Mouse (Mus musculus): Measurements from ENCODE around the gene Thsd7b. TPM values are rescaled to one million over a fixed set of nuclear protein-coding genes. Genes with fewer than 3 reads are reported as not detected.

Thsd7b gene
- total RNA-seq (2021) = 10 to 100 TPM; 23.5 to 27.3 TPM
- long read RNA-seq, experiment 1, full-length matches to known transcripts = 3 of 9 reads
- long read RNA-seq, experiment 1, partial matches to known transcripts = 2 of 9 reads
- long read RNA-seq, experiment 1, other reads (novel, unspliced or antisense) = 4 of 9 reads
- long read RNA-seq, experiment 2, full-length matches to known transcripts = 2 of 10 reads
- long read RNA-seq, experiment 2, partial matches to known transcripts = 2 of 10 reads
- long read RNA-seq, experiment 2, other reads (novel, unspliced or antisense) = 6 of 10 reads

DNA sequence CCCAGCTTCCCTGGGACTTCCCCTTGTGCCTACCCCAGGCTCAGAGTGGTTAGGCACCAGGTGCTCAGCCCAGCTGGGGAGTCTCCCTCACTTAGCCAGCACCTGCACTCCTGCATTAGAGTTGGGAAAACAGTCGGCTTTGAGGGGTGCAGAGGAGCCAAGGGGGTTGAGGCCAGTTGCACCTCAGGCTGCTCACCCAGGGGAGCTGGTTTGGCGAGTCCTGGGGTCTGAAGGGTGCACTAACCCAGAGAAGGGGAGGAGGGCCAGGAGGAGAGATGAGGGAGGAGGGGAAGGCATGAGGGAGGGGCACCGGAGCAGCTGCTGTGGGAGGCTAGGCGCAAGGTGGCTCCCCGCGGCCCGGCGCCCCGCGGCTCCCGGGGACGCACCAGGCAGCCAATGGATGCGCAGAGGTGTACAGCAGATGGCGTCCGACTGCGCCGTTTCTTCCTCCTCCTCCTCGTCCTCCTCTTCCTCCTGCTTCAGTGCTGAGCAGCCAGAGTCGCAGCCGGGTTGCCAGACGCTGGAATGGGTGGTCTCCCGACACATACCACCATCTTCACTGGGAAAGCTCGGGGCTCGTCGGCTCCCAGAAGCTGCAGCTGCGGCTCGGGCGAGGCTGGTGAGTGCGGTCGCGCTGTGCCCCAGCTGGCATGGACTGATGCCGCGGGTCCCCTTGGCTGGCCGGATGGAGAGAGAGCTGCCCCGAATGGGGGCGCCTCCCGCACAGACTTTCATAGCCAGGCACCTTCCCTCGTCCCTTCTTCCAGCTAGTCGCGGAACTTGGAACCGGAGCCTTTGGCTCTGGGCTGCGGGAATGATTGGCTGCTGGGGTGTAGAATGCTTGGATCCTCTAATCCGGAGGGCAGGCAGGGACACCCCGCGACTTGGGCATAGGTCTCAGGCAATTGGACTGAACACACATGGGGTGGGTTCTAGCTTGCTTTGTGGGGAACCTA is at the start of gene Thsd7b:
Thsd7b (plus strand) TSS at position 321 of the 956 bp plus-strand sequence.
- DNase-seq (ENCODE audit: low spot score in 2 of 2) = peak; percentile 43 to 55

DNA sequence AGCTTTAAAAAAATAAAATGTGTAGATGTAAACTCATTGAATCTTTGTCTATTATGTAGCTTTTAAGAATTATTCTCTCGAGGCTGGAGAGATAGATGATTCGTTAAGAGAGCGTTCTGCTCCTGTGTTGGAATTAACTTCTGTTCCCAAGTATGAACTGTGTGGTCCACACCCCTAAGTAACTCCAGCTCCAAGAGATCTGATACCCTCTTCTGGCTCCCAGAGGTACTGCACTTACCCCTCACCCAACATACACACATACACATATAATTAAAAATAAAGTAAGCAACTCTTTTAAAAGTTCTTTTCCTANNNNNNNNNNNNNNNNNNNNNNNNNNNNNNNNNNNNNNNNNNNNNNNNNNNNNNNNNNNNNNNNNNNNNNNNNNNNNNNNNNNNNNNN is 28.8 kb upstream of the Thsd7b start:
- peak in 1 of 2 experiments; percentile 38 for DNase-seq (ENCODE audit: low spot score in 2 of 2)

DNA sequence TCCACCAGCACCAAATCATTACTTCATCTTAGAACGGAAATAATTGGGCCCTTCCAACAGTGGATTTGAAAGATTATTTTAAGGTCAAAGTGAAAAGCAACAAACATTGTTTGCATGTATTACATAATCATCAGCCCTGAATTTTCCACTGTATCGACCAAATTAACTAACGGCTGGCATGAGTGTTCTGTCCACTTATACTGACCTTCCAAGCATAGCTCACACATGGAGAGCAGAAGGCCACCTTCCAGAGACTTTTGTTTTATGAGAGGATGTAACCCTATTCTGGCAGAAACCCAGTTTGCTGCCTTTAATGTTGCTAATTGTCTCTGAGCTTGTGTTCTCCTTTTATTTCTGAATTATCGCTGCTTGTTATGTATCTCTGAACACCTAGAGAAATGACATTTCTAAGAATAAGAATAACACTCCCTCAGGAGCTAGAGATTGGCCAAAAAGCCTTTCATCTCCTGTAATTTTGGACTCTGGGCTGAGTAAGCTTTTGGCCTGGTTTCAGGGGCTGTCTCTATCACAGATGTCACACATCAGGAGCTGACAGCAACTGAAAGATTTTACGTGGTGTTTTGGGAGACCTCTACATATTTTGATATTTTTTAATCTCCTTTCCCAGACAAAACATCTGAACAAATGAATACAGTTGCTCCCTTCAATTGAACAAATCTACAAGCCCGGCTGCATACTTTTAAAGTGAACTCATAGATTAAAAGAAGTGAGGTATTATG is 22.2 kb upstream of the Thsd7b start:
- DNase-seq (ENCODE audit: low spot score in 2 of 2) = no peak

DNA sequence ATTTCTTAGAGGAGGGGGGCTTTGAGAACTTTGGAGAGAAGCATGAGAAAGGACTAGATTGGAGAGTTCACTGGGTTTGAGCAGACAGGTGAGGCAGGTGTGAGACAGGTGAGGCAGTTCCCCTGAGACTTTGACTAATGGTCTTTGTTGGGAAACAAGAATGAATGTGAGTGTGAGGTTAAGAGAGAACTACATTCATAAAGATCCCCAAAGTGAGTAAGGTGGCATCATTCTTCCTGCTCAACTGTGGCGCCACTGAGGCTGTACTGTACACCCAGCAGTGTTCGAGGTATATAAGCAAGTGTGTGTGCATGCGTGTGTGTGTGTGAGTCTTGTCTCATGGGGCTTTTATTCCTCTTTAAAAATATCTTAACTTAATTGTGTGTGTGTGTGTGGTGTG is 6.4 kb upstream of the Thsd7b start:
- DNase-seq (ENCODE audit: low spot score in 2 of 2) = no peak

DNA sequence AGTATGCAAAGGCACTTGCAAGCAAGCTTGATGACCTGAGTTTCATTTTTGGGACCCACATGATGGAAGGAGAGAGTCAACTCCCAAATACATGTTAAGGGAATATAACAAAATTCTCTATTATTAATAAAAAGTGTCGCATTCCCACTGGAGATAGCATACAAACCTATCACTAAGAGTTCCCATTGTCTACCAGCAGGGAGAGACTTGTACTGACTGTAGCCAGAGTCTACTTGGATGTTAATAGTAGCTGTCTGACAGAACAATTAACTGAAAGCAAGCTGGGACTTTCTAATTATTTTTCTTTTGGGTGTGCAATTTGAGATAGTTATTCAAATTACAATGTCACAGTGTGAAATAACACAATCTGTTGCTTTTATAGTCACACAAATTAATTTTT is 31.1 kb downstream of the Thsd7b start:
- DNase-seq (ENCODE audit: low spot score in 2 of 2) = peak in 1 of 2 experiments; percentile 31

DNA sequence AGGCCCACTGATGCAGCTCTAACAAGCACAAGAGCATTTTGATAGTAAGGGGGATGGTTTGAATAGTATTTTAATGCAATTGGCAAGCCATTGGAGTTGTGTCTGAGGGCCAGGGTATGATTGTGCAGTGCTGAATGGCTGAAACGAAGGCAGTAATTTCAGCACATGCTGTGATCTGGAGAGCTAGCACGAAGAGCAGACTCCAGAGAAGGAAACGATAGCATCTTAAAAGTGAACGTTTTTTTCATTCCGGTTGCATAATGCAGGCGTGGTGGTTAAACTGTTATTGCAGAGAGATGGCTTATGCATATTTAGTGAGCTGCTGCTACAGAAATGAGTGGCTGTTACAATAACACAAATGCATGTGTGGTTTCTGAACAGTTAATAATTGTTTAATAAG is 51.3 kb downstream of the Thsd7b start:
- DNase-seq (ENCODE audit: low spot score in 2 of 2) = peak; percentile 6 to 31

DNA sequence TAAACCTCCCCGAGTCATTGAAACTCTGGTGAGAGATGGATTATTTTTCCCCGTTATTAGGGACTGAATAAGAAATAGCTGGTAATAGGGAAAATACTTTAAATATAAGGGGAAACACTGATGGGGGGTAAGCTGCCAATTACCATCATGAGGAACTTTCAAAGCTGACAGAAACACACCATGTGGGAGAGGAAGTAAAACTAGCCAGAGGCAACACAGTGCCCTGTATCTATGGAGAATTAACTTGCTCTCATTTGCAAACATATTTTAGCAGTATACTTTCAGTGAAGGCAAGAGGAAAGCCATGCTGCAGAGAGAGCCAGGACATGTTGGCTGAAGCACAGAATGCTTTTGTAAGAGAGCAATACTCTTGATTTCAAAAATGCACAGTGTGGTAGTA is 51.7 kb downstream of the Thsd7b start:
- no peak for DNase-seq (ENCODE audit: low spot score in 2 of 2)

DNA sequence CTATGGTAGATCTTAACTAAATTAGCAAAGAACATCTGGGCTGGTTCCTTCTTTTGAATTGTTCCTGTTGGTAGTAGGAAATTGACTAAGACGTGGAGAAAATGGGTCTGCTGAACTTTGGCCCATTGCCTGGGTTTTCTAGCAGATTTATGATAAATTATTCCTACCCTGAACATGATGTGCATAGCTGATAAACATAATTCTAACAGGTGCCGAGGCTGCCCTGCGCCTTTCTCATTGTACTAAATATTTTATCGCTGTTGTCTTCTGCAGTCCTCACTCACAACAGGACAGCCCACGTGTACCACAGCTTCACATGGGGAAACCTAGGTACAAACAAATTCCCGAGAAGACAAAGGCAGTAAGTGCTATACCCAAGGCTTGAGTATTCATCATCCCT is 83.5 kb downstream of the Thsd7b start:
- DNase-seq (ENCODE audit: low spot score in 2 of 2) = no peak

DNA sequence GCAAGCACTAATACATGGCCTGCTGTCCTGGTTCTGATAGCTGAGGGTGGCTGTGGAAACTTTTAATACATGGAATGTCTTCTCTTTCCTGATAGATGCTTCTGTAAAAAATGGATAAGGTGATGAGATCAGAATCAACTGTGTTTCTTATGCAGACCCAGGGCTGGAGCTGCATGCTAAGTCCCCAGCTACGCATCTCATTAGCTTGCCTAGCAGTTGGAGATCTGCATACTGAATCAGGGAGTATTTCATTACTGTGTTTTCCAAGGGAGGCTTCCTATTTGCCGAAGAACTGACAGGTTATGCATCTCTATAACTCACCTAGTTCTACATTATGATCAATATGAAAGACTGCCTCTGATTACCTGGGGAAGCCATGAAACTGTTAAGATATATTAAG is 84.3 kb downstream of the Thsd7b start:
- no peak for DNase-seq (ENCODE audit: low spot score in 2 of 2)

DNA sequence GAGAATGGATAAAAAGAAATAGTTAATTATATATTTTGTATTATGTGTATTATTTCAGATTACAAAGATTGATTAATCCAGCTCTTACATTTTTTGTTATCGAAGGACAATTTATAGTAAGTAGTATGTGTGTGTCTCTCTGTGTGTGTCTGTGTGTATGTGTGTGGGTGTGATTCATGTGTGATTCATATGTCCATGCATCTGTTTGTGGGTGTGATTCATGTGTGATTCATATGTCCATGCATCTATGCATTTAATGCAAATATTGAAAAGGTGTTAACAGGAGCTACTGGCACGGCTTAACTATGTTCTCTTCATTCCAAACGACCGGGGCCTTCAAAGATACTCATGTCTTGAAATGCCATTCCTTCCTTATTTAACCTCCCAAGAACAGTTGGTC is 90.3 kb downstream of the Thsd7b start:
- no peak for DNase-seq (ENCODE audit: low spot score in 2 of 2)

DNA sequence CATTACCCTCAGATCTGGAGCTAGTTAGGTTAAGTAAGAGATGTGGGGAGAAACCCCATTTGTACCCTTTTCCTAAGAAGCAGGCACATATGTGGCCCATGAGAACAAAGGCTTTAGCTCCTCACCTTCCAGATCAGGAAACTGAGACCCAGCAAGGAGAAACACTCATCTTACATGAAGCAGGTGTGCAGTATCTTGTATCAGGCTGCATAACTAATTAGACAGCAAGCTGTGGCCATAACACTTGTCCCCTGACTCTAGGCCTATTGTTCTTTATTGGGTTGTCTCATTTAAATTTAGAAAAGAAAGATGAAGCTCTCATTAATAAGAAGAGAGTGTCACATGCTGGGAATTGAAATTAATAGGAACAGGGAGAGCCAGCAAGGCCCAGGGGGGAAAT is 91.7 kb downstream of the Thsd7b start:
- DNase-seq (ENCODE audit: low spot score in 2 of 2) = no peak

DNA sequence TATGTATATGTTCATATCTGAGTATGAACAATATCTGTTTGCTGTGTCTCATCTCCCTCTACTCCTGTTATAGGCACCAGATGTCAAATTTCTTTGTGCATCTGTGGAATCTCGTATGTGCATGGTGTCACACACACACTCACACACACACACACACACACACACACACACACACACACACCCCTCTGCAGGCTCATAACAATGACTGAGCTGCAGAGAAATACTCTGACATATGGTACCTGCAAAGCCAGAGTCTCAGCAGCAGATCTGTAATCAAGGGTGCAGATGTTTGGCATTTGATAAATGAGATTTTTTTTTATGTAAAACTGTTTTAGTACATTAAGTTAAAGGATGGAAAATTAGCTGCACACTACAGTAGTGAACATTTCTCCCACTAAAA is 92.5 kb downstream of the Thsd7b start:
- DNase-seq (ENCODE audit: low spot score in 2 of 2) = no peak

DNA sequence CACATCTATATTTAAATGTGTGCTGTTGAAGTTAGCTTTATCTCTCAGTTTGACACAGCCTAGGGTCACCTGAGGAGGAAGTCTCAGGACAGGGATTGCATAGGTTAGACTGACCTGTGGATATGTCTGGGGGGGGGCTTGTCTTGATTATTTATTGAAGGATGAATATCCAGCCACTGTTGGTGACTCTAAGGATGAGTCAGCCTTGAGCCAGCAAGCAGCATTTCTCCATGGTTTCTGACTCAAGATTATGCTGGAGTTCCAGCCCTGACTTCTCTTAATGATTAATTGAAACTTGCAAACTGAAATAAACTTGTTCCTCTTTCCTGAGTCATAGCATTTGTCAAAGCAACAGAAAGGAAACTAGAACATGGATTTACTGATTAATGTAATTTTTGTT is 113.4 kb downstream of the Thsd7b start:
- DNase-seq (ENCODE audit: low spot score in 2 of 2) = no peak

DNA sequence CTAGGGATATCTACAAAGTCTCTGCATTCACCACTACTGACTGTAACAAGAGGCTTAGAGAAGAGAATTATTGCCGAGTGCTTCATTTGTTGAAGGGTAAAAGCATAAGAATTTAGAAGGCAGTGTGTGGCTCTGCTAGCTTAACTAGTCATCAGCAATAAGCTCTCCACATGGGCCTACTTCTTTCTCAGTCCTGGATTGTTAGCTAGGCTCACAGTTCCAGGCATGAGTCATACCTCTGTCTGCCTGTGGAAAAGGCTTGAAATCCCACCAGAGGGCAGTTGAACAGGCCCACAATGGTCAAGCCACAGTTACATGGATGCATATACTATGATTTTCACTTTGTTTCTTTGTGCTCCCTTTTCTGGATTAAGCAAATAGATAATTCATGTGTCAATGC is 138.5 kb downstream of the Thsd7b start:
- DNase-seq (ENCODE audit: low spot score in 2 of 2) = no peak

DNA sequence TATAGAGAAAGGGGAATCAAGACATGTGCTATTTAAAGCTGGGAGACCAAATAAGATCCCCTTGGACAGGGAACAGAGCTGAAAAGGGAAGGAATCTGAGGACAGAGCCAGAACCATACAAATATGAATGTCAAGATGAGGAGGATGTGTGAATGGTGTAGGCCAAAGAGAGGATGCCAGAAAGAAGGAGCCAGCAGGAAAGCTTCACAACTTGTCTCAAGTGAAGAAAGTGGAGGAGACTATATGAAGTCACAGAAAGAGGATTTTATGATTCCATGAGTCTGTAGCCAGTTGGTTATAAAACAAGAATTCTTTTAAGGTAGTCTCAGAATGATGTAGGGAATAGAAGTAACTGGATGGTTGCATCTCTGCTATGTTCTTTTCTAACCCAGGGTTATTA is 148.5 kb downstream of the Thsd7b start:
- DNase-seq (ENCODE audit: low spot score in 2 of 2) = no peak

DNA sequence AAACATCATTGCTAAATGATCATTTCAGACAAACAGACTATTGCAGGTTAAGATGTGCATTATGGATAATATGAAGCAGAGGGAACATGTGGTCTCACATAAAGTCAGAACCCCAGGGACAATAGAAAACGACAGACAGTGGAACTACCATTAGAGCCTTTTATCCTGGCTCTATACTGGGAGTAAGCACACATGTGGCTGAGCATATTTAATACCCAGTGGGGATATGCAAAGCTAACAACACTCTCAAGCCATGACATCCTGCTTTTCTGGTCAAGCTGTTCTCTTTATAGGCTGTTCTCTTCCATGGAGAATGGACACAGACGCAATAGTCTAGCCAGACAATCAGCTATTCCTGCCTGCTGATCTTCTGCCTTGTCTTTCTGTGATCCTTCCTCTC is 191.3 kb downstream of the Thsd7b start:
- DNase-seq (ENCODE audit: low spot score in 2 of 2) = no peak

DNA sequence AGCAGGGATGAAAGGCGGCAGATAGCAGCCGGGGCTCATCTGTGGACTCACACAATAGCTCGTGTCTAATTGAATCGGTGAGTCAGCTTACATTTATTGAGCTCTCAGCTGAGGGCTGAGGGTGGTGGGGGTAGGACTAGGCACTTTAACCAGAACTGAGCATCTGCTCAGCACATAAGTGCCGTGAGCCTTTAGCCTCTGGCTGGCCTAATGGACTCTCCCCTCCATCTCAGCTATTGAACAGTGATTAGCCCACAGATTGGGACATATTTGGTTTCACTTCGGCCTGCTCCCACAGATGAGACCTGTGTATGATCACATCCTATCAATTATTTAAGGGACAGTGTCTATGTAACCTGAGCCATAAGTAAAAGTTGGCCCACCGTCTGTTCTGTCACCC is 200.4 kb downstream of the Thsd7b start:
- no peak for DNase-seq (ENCODE audit: low spot score in 2 of 2)

DNA sequence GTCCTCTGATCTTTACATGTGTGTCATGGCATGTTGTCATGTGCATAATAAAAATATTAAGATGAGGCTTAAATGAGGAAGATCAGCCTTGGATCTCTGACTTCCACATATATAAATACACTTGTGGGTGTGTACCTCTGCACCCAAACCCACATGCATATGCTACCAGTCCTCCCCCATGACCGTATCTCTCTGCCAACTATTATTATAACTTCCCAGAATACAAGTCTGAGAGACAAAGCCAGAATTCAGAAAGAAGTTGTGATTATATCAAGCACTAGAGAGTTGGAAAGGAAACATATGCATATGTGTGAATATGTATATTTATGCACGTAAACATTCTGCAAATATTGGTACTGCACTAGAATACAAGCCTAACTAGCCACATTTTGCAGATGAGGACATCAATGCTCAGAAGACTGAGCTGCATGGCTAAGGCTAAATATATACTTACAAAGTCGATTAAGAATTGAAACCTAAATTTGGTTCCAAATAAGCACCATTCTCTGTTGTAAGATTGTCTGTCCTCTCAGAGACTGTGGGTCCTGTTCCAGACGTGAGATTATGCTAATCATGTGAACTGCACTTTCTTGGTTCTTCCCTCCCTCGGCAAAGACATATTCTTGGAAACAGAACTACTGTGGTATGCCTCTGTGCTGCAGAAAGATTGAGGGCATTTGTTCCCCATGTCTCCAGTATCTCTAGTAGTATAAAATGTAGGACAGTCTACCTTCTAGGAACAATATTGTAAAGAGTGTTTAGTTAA is 211.3 kb downstream of the Thsd7b start:
- DNase-seq (ENCODE audit: low spot score in 2 of 2) = no peak

DNA sequence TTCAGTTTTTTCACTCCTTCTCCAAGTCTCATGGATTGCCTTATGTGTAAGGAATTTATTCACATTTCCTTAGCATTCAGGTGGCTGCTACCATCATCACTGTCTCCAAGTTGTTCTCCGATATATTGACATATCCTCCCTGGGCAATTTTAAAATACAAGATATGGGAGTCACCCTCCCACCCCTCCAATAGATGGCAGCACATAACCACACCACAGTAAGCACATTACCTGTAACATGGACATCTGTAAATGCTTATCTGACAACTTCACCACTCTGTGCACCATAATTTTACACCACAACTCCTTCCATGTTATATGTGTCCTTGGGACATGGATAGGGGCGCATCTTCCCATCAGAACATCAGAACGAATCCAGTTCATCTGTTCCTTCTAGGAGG is 218.0 kb downstream of the Thsd7b start:
- no peak for DNase-seq (ENCODE audit: low spot score in 2 of 2)

DNA sequence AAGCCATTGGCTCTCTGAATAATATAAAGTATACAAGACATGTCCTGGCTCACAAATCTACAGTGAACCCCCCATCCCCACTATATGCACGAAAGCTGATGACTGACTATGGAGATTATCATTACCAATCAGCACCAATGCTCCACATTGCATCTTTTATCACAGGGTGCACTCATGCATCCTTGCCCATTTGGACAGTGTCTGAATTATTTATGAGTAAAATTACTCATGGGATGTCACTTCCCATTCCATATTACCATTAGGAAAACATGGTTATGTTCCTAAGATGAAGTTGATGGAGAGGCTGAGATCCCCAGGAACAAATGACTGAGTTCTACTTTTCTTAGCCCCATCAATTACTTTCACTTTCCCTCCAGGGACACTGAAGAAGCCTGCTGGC is 220.8 kb downstream of the Thsd7b start:
- DNase-seq (ENCODE audit: low spot score in 2 of 2) = no peak

DNA sequence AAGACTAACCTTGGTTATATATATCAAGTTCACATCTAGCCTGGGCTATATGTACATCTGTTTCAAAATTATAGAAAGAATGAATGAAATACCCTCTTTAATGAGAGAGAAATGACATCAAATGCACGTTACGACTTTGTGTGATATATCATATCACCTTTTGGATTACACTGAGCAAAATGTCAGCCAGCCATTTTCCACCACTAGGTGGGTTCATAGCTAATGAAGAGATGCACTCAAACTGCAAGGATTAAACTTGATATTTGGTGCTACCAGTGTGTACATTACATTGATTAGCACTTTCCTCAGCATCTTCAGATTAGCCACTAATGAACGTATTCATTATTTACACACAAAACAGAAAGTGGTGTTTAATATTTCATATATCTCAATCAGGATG is 228.6 kb downstream of the Thsd7b start:
- no peak for DNase-seq (ENCODE audit: low spot score in 2 of 2)

Measured in layer of hippocampus, postnatal 14 days (tissue).